Mouse (Mus musculus): ENCODE measurements at regions not wholly inside any gene's neighbourhood (a gene's known extent, or its start where the extent isn't known, plus 50 kb on each side); places are given as distances from the start of the nearest gene placed in this dataset.

DNA sequence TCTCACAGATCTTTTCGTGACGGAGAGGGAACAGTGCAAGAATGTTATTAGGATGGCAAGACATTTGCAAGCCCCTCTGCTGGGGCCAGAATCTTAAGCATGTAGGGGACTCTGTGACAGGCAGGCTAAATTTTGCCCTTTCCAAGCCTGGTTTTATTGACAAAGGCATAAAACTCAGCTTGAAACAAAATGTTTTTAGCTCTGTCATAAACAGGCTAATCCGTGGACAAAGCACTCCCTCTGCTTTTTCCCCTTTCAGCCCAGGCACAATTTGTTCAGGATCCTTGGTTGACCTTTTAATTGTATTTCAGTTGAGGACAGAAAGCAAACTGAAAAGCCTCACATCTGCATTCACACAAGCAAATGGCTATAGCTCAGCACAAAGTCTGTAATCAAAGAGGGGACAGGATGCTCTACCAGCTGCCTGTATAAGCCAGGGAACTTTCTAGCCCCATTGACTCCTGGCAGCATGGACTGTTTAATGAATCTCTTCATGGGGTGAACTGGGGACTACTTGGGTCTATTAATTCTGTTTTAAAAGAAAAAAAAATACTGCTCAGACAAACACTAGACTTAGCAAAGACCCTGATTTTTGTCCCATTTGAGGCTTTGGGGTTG, 320.0 kb downstream of the 4930474N05Rik start:
- no peak for ATAC-seq (replicated peaks; ENCODE audit: poor library complexity, severe bottlenecking)

DNA sequence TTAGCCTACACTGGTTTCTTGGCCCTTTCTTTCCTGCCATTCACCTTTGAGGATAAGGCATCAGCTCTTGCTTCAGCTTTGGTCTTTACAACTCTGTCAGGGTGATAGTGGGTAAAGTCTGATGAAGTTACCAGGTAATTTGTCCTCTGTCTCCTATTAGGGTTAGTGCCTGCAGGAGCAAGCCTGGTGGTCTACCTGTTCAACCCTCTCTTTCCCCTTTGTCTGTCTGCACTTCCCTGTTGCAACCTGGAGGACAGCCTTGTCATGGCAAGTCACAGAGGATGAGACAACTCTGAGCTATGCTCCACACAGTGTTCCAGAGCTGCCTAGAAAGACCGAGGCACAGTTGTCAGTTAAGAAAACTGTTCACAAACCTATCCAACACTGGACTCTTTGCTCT, 319.5 kb downstream of the 4930474N05Rik start:
- no peak for ATAC-seq (replicated peaks; ENCODE audit: poor library complexity, severe bottlenecking)

Data from granulocyte monocyte progenitor cell, adult 5-6 weeks (primary cell).